Mouse (Mus musculus) heart, embryonic 15.5 days (tissue): ENCODE measurements around the gene Tuba1c. TPM values are rescaled to one million over a fixed set of nuclear protein-coding genes. Genes with fewer than 3 reads are reported as not detected.

Experiments used
- ATAC-seq: fragments of 200-750 bp; cut with Nextera tagmentation; replicated peaks from 2 replicates; pipeline ENCODE4 v1.8.0; 2017; ENCODE audit warnings: low read depth, moderate TSS enrichment; ENCODE audit not compliant: insufficient number of reproducible peaks, insufficient read depth, low FRiP score
- H3K27ac ChIP-seq: fragments of 300-500 bp; sonication (generic); 2 replicates; pipeline ENCODE4 v1.5.1; 2015; ENCODE audit warnings: mild to moderate bottlenecking, inconsistent platforms
- H3K27me3 ChIP-seq: fragments of 300-500 bp; sonication (generic); 2 replicates; pipeline ENCODE4 v1.6.1; 2015; ENCODE audit warnings: inconsistent platforms
- H3K36me3 ChIP-seq: fragments of 300-500 bp; sonication (generic); 2 replicates; pipeline ENCODE4 v1.6.1; 2015; ENCODE audit warnings: mild to moderate bottlenecking, inconsistent platforms
- H3K4me1 ChIP-seq: fragments of 300-500 bp; sonication (generic); replicated peaks from 2 replicates; pipeline ENCODE4 v1.6.1; 2015; ENCODE audit warnings: inconsistent platforms
- H3K4me2 ChIP-seq: fragments of 300-500 bp; sonication (generic); 2 replicates; pipeline ENCODE4 v1.6.1; 2015; ENCODE audit warnings: inconsistent platforms, mild to moderate bottlenecking, moderate library complexity
- H3K4me3 ChIP-seq: fragments of 300-500 bp; sonication (generic); 2 replicates; pipeline ENCODE4 v1.5.1; 2015; ENCODE audit warnings: mild to moderate bottlenecking, inconsistent platforms
- H3K9ac ChIP-seq: fragments of 300-500 bp; sonication (generic); 2 replicates; pipeline ENCODE4 v1.6.1; 2015; ENCODE audit warnings: mild to moderate bottlenecking, inconsistent platforms
- H3K9me3 ChIP-seq: fragments of 300-500 bp; sonication (generic); replicated peaks from 2 replicates; pipeline ENCODE4 v1.6.1; 2016; ENCODE audit warnings: inconsistent platforms
- WGBS: fragments of 180-500 bp; shearing (Covaris S2); methylation state at CpG from one replicate; pipeline ENCODE4 v1.1.7; 2015; ENCODE audit warnings: mixed read lengths; 5-methylcytosine and 5-hydroxymethylcytosine counted together
- polyA plus RNA-seq: library from polyadenylated mRNA; unstranded; fragments of >200 nt; fragmentation: Nextera tagmentation; extraction: Ambion mirVana; gene quantifications from 2 replicates; pipeline ENCODE4 v1.2.1, GENCODE M21; 2015

Tuba1c gene
- polyA plus RNA-seq = 117 and 139 TPM in 2 replicates

DNA sequence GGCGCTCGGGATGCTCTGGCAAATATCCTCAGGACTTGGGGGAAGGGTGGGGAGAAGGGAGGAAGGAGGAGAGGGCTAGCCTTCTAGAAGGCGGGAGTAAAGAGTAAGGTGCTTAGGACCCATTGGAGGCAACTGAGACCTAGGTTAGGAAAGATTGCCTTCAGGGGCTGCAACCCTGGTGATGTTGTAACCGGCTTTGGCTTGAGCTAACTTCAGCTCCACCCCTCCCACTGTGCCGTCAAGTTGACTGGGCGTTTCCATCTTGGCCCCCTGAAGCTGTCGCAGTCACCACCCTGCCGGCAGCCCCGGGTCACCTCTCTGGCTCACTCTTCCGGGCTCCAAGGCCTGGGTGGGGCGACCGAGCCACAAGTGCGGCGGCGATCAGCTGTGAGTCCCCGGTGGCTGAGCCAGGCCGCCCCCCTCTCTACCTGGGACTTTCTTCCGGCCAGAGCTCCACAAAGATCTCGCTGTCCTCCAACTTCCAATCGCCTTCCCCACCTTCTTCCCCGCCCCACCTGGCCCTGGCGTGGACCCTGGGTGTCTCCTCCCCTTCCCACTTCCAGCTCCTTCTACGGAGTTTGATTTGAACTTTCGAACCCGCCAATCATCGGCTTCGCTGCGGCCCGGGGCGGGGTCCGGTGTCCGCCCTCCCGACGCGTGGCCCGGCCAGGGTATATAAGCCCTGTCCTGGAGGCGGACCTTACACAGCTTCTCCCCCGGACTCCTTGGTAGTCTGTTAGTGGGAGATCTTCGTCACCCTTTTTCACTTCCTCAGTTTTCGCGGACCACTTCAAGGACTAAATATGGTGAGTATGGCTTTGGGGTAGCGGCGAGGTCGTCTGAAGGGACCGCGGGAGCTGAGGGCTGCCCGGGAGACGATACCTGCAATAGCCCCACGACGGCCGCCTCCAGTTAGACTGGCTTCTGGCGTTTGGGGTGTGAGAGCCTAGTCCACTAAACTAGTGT, at the start of gene Tuba1c:
Tuba1c (plus strand) TSS at position 273 of the 966 bp plus-strand sequence.
- peak within 1 kb of the TSS; percentile 86 for H3K4me3 ChIP-seq
- peak; percentile 94 for ATAC-seq
- under 1% methylated on average over 52 of the region's 52 CpGs for WGBS

DNA sequence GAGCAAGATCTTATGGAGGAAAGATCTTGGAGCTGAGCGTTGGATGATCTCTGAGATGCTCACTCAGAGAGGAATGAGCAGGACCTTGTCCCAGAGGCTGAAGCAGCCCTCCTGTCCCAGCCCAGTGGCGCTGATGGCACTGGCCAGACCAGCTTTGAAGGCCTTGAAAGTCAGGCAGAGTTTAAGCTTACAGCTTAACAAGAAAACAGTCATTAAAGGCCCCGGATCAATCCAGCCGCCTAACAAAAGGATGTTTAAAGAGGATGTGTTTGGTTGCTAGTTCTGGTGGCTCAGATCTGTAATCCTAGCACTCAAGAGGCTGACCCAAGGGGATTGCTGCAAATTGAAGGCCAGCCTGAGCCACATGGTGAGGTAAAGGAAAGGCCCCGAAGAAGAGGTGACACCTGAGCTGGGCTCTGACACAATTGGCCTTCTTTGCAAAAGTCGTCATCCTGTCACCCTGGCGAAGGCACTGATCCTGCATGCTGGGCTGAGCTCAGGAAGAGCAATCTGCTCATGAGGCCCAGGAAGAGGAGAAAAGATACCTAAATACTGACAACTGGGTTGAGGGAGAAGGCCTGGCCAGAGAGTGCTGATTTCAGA, 49.6 kb upstream of the Tuba1c start:
- H3K9ac ChIP-seq = no peak overlapping the region
- H3K27ac ChIP-seq = no peak overlapping the region
- WGBS = 70% methylated on average over 7 of the region's 7 CpGs
- no peak for ATAC-seq
- H3K4me1 ChIP-seq = peaks cover 37% of the 10 kb centered on the region
- H3K36me3 ChIP-seq = no peaks in the 10 kb centered on the region
- H3K4me3 ChIP-seq = no peak overlapping the region
- H3K9me3 ChIP-seq = no peaks in the 10 kb centered on the region
- no peak overlapping the region for H3K4me2 ChIP-seq
- no peaks in the 10 kb centered on the region for H3K27me3 ChIP-seq

More for the DNA sequence above, at the start of gene Tuba1c:
- Histone ChIP-seq H3K36me3 (peaks cover 5% of the 10 kb centered on the region), H3K4me2 (peak within 1 kb of the TSS; percentile 86), H3K9ac (peak within 1 kb of the TSS; percentile 76), H3K4me1 (peaks cover 41% of the 10 kb centered on the region), H3K9me3 (no peaks in the 10 kb centered on the region), H3K27ac (peak within 1 kb of the TSS; percentile 97), H3K27me3 (no peaks in the 10 kb centered on the region)

DNA sequence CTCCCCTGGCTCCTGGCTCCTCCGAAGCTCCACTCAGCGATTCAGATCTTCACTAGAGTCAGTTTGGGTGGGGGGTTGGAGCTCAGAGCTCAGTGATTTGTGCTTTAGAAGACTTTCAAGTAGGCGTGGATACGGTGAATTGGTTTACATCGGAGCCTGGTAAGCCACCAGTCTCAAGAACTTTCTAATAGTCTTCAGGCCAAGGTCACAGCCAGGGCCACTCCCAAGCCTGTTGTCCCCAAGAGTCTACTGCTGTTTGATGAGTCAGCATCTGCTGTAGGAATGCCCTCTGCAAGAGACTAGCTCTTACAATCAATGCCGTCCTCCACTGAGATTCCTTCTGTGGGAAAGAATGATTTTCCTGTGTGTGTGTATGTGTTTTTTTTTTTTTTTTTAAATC, 47.6 kb upstream of the Tuba1c start:
- H3K36me3 ChIP-seq = no peaks in the 10 kb centered on the region
- peaks cover 44% of the 10 kb centered on the region for H3K4me1 ChIP-seq
- WGBS = 77% methylated on average over 6 of the region's 6 CpGs
- H3K4me3 ChIP-seq = no peak overlapping the region
- H3K27me3 ChIP-seq = no peaks in the 10 kb centered on the region
- H3K4me2 ChIP-seq = no peak overlapping the region
- H3K9ac ChIP-seq = no peak overlapping the region
- no peak for ATAC-seq
- no peaks in the 10 kb centered on the region for H3K9me3 ChIP-seq
- no peak overlapping the region for H3K27ac ChIP-seq

DNA sequence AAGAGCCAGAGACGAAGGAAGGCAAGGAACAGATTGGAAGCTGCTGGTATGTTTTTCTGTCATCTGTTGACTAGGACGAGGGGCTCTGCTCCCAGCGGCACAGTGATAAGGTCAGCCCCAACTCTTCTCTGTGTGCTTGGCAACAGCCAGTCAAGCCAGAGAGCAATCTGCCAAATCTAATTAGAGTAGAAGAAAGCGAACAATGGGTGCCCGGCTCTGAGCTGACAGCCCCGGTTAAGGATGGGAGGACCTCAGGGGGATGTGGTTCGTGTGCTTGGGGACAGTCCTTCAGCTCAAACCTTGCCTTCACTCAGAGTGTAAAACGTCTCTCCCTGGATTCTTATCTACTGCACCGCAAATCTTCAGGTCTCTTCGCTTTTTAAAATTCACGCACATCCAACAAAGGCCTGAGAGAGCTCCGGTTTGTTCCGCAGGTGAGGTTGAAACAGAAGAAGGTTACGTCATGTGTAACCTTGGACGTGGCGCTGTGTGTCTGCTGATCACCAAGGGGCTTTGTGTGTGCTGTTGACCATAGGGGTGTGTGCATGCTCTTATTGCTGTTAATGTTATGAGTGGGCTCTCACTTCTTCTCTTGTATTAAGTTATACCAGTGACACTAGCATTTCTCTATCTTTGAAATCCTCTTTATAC, 46.1 kb upstream of the Tuba1c start:
- WGBS = 34% methylated on average over 16 of the region's 16 CpGs
- Histone ChIP-seq H3K9ac (peak overlapping the region; percentile 44), H3K4me1 (peaks cover 43% of the 10 kb centered on the region), H3K4me3 (peak overlapping the region; percentile 27), H3K27me3 (no peaks in the 10 kb centered on the region), H3K36me3 (no peaks in the 10 kb centered on the region), H3K4me2 (peak overlapping the region; percentile 50), H3K9me3 (no peaks in the 10 kb centered on the region), H3K27ac (peak overlapping the region; percentile 72)
- ATAC-seq = no peak; the same call in 1 of the 2 replicates

- ATAC-seq = no peak
- no peaks in the 10 kb centered on the region for H3K27me3 ChIP-seq
- H3K9ac ChIP-seq = peak overlapping the region; percentile 60
- peaks cover 46% of the 10 kb centered on the region for H3K4me1 ChIP-seq
- H3K9me3 ChIP-seq = no peaks in the 10 kb centered on the region
- peak overlapping the region; percentile 94 for H3K27ac ChIP-seq
- 36% methylated on average over 6 of the region's 6 CpGs for WGBS
- peak overlapping the region; percentile 62 for H3K4me2 ChIP-seq
- no peaks in the 10 kb centered on the region for H3K36me3 ChIP-seq
- peak overlapping the region; percentile 55; the same call in 1 of the 2 replicates for H3K4me3 ChIP-seq
These were observed 45.0 kb upstream of the Tuba1c start for GRCm38 (mm10) chr15:98984681-98985080.

DNA sequence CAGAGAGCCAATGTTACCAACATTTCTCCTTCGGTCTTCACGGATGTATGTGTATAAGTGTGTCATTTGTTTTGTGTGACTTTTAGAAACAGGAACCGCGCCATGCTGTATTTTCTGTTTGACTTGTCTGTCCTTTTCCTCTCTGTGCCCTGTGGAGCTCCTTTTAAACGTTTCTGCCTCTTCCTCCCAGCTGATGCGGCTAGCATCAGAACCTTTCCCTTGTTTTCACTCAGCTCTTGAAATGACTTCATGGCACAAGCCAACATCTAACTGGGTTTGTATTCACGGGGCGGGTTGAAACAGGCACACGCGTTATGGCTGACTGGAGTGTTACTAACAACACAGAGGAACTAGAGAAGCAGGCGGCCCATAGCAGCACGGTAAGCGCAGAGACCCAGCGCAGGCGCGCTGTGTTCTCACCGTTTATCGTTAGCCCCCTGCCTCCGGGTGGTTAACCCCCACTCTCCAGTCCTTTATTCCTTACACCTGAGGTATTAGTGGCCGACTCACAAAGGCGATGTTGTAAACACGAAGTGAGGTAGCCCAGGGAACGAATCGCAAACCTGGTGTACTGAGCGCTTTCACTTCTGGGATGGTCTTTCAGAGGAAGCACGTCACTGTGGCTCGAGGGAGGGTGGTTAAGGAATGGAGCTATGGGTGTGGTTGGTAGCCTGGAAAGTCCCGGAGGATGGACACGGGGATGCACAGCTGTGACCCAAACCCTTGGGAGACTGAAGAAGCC, 44.3 kb upstream of the Tuba1c start:
- WGBS = 2% methylated on average over 29 of the region's 29 CpGs
- Histone ChIP-seq H3K4me2 (peak overlapping the region; percentile 62), H3K27ac (peak overlapping the region; percentile 94), H3K9ac (peak overlapping the region; percentile 60), H3K27me3 (no peaks in the 10 kb centered on the region), H3K9me3 (no peaks in the 10 kb centered on the region), H3K4me1 (peaks cover 54% of the 10 kb centered on the region), H3K36me3 (no peaks in the 10 kb centered on the region), H3K4me3 (peak overlapping the region; percentile 55)
- ATAC-seq = peak; percentile 84

DNA sequence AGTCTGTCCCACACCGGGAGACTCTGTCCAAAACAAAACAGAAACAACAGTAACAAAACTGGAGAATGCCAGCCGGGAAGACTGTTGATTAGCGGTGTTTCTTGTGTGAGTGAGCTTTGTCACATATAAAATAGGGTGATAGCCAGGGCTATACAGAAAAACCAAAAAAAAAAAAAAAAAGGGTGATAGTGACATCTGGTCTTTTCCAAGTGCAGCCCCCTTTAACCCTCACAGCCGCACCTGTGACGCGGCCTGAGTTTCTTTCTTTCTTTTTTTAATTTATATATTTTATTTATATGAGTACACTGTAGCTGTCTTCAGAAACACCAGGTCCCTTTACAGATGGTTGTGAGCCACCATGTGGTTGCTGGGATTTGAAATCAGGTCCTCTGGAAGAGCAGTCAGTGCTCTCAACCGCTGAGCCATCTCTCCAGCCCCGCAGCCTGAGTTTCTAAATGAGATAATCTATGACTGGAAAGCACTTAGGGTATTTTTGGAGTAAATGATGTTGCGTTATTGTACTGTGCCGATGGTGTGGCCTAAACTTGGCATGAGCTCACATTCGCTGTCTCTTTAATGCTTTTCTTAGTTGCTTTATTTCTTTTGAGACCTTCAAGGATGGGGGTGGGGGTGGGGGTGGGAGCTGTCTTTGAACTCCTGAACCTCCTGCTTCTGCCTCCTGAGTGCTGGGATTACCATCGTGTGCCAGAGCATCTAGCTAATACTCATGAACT, 43.5 kb upstream of the Tuba1c start:
- Histone ChIP-seq H3K36me3 (no peaks in the 10 kb centered on the region), H3K4me2 (peak overlapping the region; percentile 62), H3K4me3 (peak overlapping the region; percentile 55), H3K9me3 (no peaks in the 10 kb centered on the region), H3K4me1 (peaks cover 60% of the 10 kb centered on the region), H3K9ac (peak overlapping the region; percentile 60), H3K27ac (peak overlapping the region; percentile 94), H3K27me3 (no peaks in the 10 kb centered on the region)
- ATAC-seq = no peak
- WGBS = 27% methylated on average over 12 of the region's 12 CpGs

DNA sequence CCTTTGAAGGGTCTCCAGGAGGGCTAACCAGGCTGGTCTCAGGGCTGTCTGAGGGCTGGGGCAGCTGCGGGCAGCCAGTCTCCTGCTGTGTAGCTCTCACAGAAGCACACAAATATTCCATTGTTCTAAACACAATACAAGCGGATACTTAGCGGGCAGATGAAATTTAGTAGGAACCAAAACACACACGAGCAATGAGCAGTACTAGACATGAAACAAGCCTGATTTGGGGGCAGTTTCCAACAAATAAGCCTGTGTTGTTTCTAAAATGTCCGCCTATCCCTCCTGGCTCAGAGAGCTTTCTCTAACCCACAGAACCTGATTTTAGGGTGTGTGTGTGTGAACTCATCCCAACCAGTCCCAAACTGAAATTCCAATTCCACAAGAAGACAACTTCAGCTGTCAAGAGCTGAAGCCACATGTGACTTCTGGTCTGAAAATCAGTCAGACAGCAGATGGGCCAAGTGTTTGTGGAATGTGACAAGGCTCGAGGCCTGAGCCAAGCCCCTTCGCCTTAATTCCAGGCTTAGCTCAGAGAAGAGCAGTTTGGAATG, 42.5 kb upstream of the Tuba1c start:
- Histone ChIP-seq H3K27ac (peak overlapping the region; percentile 94), H3K4me3 (no peak overlapping the region), H3K27me3 (no peaks in the 10 kb centered on the region), H3K4me1 (peaks cover 70% of the 10 kb centered on the region), H3K9me3 (no peaks in the 10 kb centered on the region), H3K9ac (0 out of 2 replicates have a peak overlapping the region, but pooled peaks have one; percentile 5), H3K36me3 (no peaks in the 10 kb centered on the region), H3K4me2 (no peak overlapping the region)
- no peak for ATAC-seq
- WGBS = 22% methylated on average over 7 of the region's 7 CpGs

- Histone ChIP-seq H3K4me1 (peaks cover 76% of the 10 kb centered on the region), H3K9ac (0 out of 2 replicates have a peak overlapping the region, but pooled peaks have one; percentile 5)
- WGBS = 54% methylated on average over 8 of the region's 8 CpGs
These were observed 42.0 kb upstream of the Tuba1c start for GRCm38 (mm10) chr15:98987661-98988181.

DNA sequence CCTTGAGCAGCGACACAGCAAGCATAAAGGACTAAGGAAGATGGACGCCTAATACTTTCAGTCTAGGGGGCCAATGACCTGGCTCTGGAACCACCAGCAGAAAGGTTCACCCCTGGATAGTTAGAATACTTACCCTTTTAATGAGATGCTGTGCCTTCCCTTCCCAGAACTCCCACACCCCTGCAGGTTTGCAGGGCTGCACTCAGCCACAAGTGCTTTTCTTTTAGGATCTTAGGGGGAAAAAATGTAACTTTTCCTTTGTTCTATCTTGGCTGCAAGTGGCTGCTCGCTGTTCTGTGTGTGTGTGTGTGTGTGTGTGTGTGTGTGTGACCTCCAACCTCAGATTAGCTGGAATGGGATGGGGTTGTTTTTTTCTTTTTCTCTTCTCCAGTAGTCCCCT, 40.9 kb upstream of the Tuba1c start:
- no peaks in the 10 kb centered on the region for H3K27me3 ChIP-seq
- no peak overlapping the region for H3K4me3 ChIP-seq
- no peak overlapping the region for H3K4me2 ChIP-seq
- peaks cover 70% of the 10 kb centered on the region for H3K4me1 ChIP-seq
- no peak for ATAC-seq
- H3K9me3 ChIP-seq = no peaks in the 10 kb centered on the region
- H3K27ac ChIP-seq = peak overlapping the region; percentile 94; the same call in 1 of the 2 replicates
- no peak overlapping the region for H3K9ac ChIP-seq
- no peaks in the 10 kb centered on the region for H3K36me3 ChIP-seq
- 86% methylated on average over 3 of the region's 3 CpGs for WGBS

More at GRCm38 (mm10) chr15:98987661-98988181, 42.0 kb upstream of the Tuba1c start:
- H3K4me2 ChIP-seq = no peak overlapping the region
- H3K36me3 ChIP-seq = no peaks in the 10 kb centered on the region
- no peaks in the 10 kb centered on the region for H3K9me3 ChIP-seq
- H3K4me3 ChIP-seq = no peak overlapping the region
- no peak for ATAC-seq
- no peaks in the 10 kb centered on the region for H3K27me3 ChIP-seq
- peak overlapping the region; percentile 94 for H3K27ac ChIP-seq
